Mouse (Mus musculus): Measurements from ENCODE around the gene Inca1.

Gene Inca1

DNA sequence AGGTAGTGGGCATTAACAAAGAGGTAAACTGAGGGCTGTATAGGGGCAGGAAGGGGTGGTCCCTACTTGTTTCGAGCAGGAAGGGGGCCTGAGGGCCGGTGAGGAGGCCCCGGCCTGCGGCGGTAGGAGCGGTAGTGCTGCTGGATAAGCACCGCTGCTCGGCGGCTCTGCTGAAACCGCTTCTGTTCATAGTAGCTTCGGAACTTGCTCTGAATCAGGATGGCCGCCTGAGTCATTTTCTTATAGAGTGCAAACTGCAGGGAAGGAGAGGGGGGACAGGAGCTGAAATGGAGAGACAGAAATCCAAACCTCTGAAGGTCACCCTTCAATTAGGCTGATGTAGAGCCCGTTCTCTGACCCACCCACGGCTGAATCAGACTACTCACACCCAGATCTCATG is 29.5 kb downstream of the Inca1 start:
- no peak for ATAC-seq (ENCODE audit: insufficient number of reproducible peaks, low FRiP score, low TSS enrichment)

DNA sequence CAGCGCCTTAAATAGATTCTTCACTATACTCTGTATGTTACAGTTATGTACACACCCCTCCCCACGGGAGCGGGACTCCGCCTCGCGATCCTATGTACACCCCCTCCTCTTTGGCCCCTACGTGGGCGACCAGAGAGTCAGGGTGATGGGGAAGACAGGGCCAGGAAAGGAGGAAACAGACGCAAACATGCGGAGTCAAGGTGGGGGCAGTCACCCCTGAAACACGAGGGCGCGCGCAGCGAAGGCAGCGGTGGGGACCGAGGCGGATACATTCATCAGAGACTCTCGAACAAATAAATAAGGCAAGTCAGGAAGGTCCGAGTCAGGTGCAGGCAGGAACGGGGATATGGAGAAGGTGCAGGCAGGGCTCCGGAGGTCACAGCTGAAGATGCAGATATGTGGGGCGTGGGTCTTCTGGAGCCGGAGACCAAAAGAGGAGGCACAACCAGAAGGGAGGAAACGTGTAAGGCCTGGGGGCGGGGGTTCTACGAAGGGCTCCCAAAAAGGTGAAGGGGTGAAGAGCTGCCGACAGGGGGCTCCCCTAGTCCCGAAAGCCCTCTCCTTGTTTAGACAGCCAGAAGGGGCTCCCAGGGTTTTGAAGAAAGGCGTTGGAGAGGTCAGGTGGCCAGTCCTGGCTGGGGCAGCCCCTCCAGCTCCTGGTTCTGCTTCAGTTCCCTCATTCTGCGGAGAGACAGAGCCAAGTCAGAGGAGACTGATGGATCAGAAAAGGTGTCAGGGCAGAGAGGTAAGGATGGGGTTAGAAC is 30.2 kb downstream of the Inca1 start:
- ATAC-seq (ENCODE audit: insufficient number of reproducible peaks, low FRiP score, low TSS enrichment): no peak

DNA sequence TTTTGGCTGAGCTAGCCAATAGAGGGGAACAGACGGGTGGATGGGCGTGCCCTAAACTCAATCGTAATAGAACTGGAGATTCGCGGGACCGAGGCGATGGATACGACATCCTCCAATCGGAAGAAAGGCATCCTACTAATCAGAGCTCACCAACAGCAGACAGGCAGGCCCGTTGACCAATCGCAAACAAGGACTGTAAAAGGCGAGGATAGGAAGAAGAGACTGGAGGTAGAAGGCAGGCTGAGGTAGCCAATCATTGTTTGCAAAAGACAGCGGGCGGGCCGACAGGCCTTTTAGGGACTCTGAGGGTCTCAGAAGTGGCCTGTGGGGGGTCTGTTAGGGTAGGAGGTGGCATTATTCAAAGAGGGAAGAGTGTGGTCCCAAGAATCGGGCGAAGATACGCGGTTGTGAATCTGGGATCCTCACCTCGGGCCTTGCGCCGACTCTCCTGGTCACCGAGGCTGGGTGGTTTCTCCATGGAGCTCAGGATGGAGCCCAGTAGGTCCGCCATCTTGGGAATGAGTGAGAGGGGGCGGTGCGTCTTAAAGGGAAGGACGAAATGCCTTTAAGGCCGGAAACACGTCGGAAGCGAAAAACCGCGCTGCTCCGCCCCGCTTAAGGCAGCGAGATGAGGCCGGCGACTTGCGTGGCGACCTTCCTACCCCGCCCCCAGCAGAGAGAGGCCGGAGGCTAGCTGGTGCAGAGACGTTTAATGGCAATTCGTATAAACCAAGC is 31.0 kb downstream of the Inca1 start, which contains the start of gene Spag7:
Gene Spag7 (minus strand): TSS at position 646 of the 735 bp plus-strand sequence.
- ATAC-seq (ENCODE audit: insufficient number of reproducible peaks, low FRiP score, low TSS enrichment): peak; percentile 95

DNA sequence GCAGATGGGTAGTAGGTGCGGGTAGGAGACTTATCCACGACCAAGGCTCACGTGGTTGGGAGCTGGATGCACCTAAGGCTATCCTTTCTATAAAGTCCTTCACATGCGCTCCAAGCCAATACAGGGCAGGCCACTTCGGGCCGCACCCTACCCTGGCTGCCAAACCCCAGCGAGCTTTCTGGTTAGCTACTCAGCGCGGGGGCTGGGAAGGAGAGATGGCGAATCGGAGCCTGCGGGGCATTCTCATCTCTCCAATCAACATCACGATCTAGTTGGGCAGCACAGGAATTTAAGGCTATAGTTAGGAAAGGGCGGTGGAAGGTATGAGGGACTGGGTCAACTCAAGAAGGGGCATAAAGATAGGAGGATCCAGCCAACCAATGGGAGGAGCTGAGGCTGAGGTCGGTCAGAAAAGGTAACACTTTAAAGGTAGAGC is 31.6 kb downstream of the Inca1 start:
- ATAC-seq (ENCODE audit: insufficient number of reproducible peaks, low FRiP score, low TSS enrichment): no peak; the same call in 1 of the 2 replicates

DNA sequence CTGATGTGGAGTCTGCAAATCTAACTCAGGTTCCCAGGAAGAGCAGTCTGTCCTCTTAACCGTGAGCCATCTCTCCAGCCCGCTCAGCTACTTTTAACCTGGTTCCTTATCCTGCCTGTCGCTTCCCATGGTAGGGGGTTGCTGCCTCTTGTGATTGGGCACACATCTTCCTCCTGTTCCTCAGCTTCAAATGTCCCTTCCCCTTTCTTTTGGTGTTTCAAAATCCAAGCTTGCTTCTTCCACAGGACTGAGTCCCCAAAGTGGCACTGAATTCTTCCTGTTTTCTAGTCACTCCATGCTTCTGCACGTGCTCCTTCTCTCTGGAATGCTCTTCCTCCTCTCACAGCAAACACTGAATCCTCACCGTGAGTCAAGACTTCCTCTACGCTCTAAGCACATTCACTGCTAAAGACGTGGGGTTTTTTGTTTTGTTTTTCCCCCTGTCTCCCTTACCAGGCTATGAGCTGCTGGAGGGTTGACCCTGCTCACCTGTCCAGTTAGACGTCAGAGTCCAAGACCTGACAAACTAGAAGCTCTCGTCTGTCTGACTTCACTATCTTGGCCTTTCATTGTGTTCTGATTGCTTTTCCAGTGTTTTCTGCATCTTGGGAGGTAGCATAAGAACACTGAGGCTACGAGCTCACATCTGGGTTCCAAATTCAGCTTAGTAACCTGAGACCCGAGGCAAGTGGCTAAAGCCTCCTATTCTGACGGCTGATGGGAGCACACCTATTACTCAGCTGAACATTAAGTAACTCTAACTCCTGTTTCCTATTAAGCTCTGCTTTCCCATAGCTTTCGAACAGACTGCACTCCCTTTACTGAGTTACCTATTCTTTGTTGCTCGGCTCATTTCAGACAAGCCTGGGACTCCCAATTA is 32.4 kb downstream of the Inca1 start:
- ATAC-seq (ENCODE audit: insufficient number of reproducible peaks, low FRiP score, low TSS enrichment): no peak

- no peak for ATAC-seq (ENCODE audit: insufficient number of reproducible peaks, low FRiP score, low TSS enrichment)
Observed at GRCm38 (mm10) chr11:70666687-70667086, 33.3 kb downstream of the Inca1 start.

GRCm38 (mm10) chr11:70664741-70665140 is 35.2 kb downstream of the Inca1 start:
- no peak for ATAC-seq (ENCODE audit: insufficient number of reproducible peaks, low FRiP score, low TSS enrichment)

GRCm38 (mm10) chr11:70663957-70664356 is 36.0 kb downstream of the Inca1 start:
- no peak for ATAC-seq (ENCODE audit: insufficient number of reproducible peaks, low FRiP score, low TSS enrichment)

- no peak for ATAC-seq (ENCODE audit: insufficient number of reproducible peaks, low FRiP score, low TSS enrichment)
Observed at GRCm38 (mm10) chr11:70663101-70663500, 36.9 kb downstream of the Inca1 start.

- no peak for ATAC-seq (ENCODE audit: insufficient number of reproducible peaks, low FRiP score, low TSS enrichment)
Observed at GRCm38 (mm10) chr11:70660571-70660970, 39.4 kb downstream of the Inca1 start.

- no peak for ATAC-seq (ENCODE audit: insufficient number of reproducible peaks, low FRiP score, low TSS enrichment)
Observed at GRCm38 (mm10) chr11:70658942-70659341, 41.0 kb downstream of the Inca1 start.

- ATAC-seq (ENCODE audit: insufficient number of reproducible peaks, low FRiP score, low TSS enrichment): no peak
Observed at GRCm38 (mm10) chr11:70658521-70658920, 41.4 kb downstream of the Inca1 start.

DNA sequence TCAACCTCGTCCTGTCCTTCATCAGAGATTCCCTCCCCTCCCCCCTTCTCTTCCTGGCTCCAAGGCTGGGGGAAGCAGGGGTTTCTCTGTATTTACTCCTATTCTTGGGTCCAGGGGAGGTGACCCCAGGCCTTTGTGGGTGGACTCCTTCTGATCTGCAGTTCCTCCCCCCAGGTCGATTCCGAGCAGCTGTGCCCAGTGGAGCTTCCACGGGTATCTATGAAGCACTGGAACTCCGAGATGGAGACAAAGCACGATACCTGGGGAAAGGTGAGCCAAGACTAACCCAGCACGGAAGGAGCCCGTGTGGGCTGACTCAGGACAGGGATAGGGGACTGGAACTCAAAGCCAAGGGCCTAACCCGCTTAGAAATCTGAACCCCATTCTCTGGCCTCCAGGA is 42.0 kb downstream of the Inca1 start:
- no peak for ATAC-seq (ENCODE audit: insufficient number of reproducible peaks, low FRiP score, low TSS enrichment)

GRCm38 (mm10) chr11:70657573-70657972 is 42.4 kb downstream of the Inca1 start:
- no peak for ATAC-seq (ENCODE audit: insufficient number of reproducible peaks, low FRiP score, low TSS enrichment)

GRCm38 (mm10) chr11:70656964-70657363 is 43.0 kb downstream of the Inca1 start, which contains the start of gene Eno3:
TSS of gene Eno3 (plus strand) at chr11:70657202.
- no peak for ATAC-seq (ENCODE audit: insufficient number of reproducible peaks, low FRiP score, low TSS enrichment)

- no peak for ATAC-seq (ENCODE audit: insufficient number of reproducible peaks, low FRiP score, low TSS enrichment)
Observed at GRCm38 (mm10) chr11:70656456-70656927, 43.5 kb downstream of the Inca1 start.

DNA sequence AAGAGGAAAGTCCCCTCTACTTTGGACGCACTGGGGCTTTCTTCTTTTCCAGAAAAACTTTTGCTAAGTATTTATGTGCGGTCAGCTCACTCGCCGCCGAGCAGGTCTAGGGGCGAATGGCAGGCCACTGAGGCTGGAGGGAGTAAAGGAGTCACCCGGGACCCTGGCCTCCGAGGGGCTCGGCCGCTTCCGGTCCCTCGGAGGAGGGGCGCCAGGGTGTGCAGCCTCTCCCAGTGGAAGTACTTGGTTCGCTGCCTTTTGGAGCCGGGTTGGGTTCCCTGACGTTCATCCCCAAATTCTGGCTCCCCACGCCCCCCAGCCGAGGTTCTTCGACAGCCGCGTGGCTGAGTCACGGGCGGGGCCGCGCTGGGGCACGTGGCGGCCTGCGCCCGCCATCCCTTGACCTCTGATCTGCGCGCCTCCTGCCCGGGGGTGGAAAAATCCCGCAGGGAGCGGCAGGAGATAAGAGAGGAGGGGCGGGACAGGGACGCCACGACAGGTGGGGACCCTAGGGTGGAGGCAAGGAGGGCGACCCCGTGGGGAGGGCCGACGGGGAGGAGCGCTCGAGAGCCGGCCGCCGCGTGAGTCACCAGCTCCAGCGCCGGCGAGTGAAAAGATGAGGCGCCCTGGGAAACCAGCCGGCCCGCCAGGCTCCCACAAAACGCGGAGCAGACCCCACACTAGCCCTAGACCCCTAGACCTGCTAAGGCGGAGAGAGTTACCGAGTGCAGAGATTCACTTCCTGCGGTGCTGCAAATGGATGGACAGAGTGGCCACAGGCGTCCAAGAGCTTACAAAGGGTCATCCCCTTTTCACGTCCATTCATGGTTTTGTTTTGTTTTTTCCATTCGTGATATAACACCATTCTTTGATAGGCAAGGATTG is 44.1 kb downstream of the Inca1 start:
- no peak for ATAC-seq (ENCODE audit: insufficient number of reproducible peaks, low FRiP score, low TSS enrichment)

GRCm38 (mm10) chr11:70654923-70655570 is 44.9 kb downstream of the Inca1 start:
- peak; percentile 50; the same call in 1 of the 2 replicates for ATAC-seq (ENCODE audit: insufficient number of reproducible peaks, low FRiP score, low TSS enrichment)

Data from cerebellum, adult (tissue).